Mouse (Mus musculus): Measurements from ENCODE around the gene Ifna14.
"Not testable (repeated sequence)": the region's sequence is repeated elsewhere in the genome, so short reads cannot be mapped to it uniquely, and the experiment has no call there.

Gene Ifna14

GRCm38 (mm10) chr4:88571698-88572097 lies at the start of gene Ifna14:
Ifna14 (minus strand) TSS chr4:88571798.
- in situ Hi-C loops (cut with MboI; ENCODE audit: unreplicated experiment in 2 of 2): no loop called here

- in situ Hi-C loops (cut with MboI; ENCODE audit: unreplicated experiment in 2 of 2): no loop called here
Observed at GRCm38 (mm10) chr4:88603276-88603675, 31.7 kb upstream of the Ifna14 start, which contains the start of gene Ifna12. Ifna12 (minus strand) TSS chr4:88603376.

GRCm38 (mm10) chr4:88592285-88592684 lies 20.7 kb upstream of the Ifna14 start, which contains the start of gene Ifna9:
Ifna9 (minus strand) TSS chr4:88592385.
- in situ Hi-C loops (cut with MboI; ENCODE audit: unreplicated experiment in 2 of 2): no loop called here

- in situ Hi-C loops (cut with MboI; ENCODE audit: unreplicated experiment in 2 of 2): no loop called here
Observed at GRCm38 (mm10) chr4:88561791-88562190, 9.8 kb downstream of the Ifna14 start.

GRCm38 (mm10) chr4:88558145-88558544 lies 13.5 kb downstream of the Ifna14 start, which contains the start of gene Ifna15:
Ifna15 (minus strand) TSS chr4:88558245.
- in situ Hi-C loops (cut with MboI; ENCODE audit: unreplicated experiment in 2 of 2): not testable (repeated sequence)

GRCm38 (mm10) chr4:88550161-88550945 lies 21.2 kb downstream of the Ifna14 start:
- in situ Hi-C loops (cut with MboI; ENCODE audit: unreplicated experiment in 2 of 2): loop anchor here in 1 of 2 experiments (5.0 kb wide), 1 partner anchor 92 kb away; the partner anchor contains the start of gene Ifna13

- in situ Hi-C loops (cut with MboI; ENCODE audit: unreplicated experiment in 2 of 2): loop anchor here (10.0 to 25.0 kb wide), 4 partner anchors 203 to 1986 kb away; partner anchors contain the start of gene Saxo1 (in 1 of the 2)
Observed at GRCm38 (mm10) chr4:88547986-88548385, 23.6 kb downstream of the Ifna14 start.

GRCm38 (mm10) chr4:88543649-88544234 lies 27.9 kb downstream of the Ifna14 start:
- in situ Hi-C loops (cut with MboI; ENCODE audit: unreplicated experiment in 2 of 2): loop anchor here (5.0 to 25.0 kb wide), 9 partner anchors 191 to 1981 kb away; partner anchors contain the start of gene Saxo1 (in 1 of the 2)

GRCm38 (mm10) chr4:88537328-88537727 lies 34.3 kb downstream of the Ifna14 start:
- in situ Hi-C loops (cut with MboI; ENCODE audit: unreplicated experiment in 2 of 2): loop anchor here (25.0 kb wide), 2 partner anchors 1575 to 1975 kb away; partner anchors contain the start of gene Saxo1 (in 1 of the 2)

- in situ Hi-C loops (cut with MboI; ENCODE audit: unreplicated experiment in 2 of 2): loop anchor here (25.0 kb wide), 2 partner anchors 1574 to 1974 kb away; partner anchors contain the start of gene Saxo1 (in 1 of the 2)
Observed at GRCm38 (mm10) chr4:88536640-88537039, 35.0 kb downstream of the Ifna14 start.

GRCm38 (mm10) chr4:88535742-88536141 lies 35.9 kb downstream of the Ifna14 start:
- in situ Hi-C loops (cut with MboI; ENCODE audit: unreplicated experiment in 2 of 2): loop anchor here (25.0 kb wide), 2 partner anchors 1573 to 1973 kb away; partner anchors contain the start of gene Saxo1 (in 1 of the 2)

- in situ Hi-C loops (cut with MboI; ENCODE audit: unreplicated experiment in 2 of 2): loop anchor here (25.0 kb wide), 2 partner anchors 1573 to 1973 kb away; partner anchors contain the start of gene Saxo1 (in 1 of the 2)
Observed at GRCm38 (mm10) chr4:88534903-88535302, 36.7 kb downstream of the Ifna14 start.

- in situ Hi-C loops (cut with MboI; ENCODE audit: unreplicated experiment in 2 of 2): loop anchor here (25.0 kb wide), 2 partner anchors 1571 to 1971 kb away; partner anchors contain the start of gene Saxo1 (in 1 of the 2)
Observed at GRCm38 (mm10) chr4:88533499-88533898, 38.1 kb downstream of the Ifna14 start.

- in situ Hi-C loops (cut with MboI; ENCODE audit: unreplicated experiment in 2 of 2): loop anchor here (25.0 kb wide), 2 partner anchors 1569 to 1969 kb away; partner anchors contain the start of gene Saxo1 (in 1 of the 2)
Observed at GRCm38 (mm10) chr4:88530892-88531291, 40.7 kb downstream of the Ifna14 start.

- in situ Hi-C loops (cut with MboI; ENCODE audit: unreplicated experiment in 2 of 2): loop anchor here (25.0 kb wide), 2 partner anchors 1568 to 1968 kb away; partner anchors contain the start of gene Saxo1 (in 1 of the 2)
Observed at GRCm38 (mm10) chr4:88530271-88530670, 41.3 kb downstream of the Ifna14 start.

GRCm38 (mm10) chr4:88526379-88527049 lies 45.1 kb downstream of the Ifna14 start:
- in situ Hi-C loops (cut with MboI; ENCODE audit: unreplicated experiment in 2 of 2): loop anchor here (25.0 kb wide), 2 partner anchors 1564 to 1964 kb away; partner anchors contain the start of gene Saxo1 (in 1 of the 2)

- in situ Hi-C loops (cut with MboI; ENCODE audit: unreplicated experiment in 2 of 2): loop anchor here (25.0 kb wide), 2 partner anchors 1563 to 1963 kb away; partner anchors contain the start of gene Saxo1 (in 1 of the 2)
Observed at GRCm38 (mm10) chr4:88525393-88525792, 46.2 kb downstream of the Ifna14 start.

- in situ Hi-C loops (cut with MboI; ENCODE audit: unreplicated experiment in 2 of 2): no loop called here
Observed at GRCm38 (mm10) chr4:88523241-88523640, 48.4 kb downstream of the Ifna14 start.

- in situ Hi-C loops (cut with MboI; ENCODE audit: unreplicated experiment in 2 of 2): no loop called here
Observed at GRCm38 (mm10) chr4:88522674-88523073, 48.9 kb downstream of the Ifna14 start, which contains the start of gene Ifnb1. Ifnb1 (minus strand) TSS chr4:88522774.
